Mouse (Mus musculus) midbrain, embryonic 16.5 days (tissue): ENCODE measurements around the gene Parvb. TPM values are rescaled to one million over a fixed set of nuclear protein-coding genes. Genes with fewer than 3 reads are reported as not detected.
"Not testable (repeated sequence)": the region's sequence is repeated elsewhere in the genome, so short reads cannot be mapped to it uniquely, and the experiment has no call there.

Experiments used
- ATAC-seq: fragments of 200-750 bp; cut with Nextera tagmentation; 2 replicates; pipeline ENCODE4 v1.8.0; 2017; ENCODE audit warnings: moderate TSS enrichment
- H3K27ac ChIP-seq: fragments of 300-500 bp; sonication (generic); 2 replicates; pipeline ENCODE4 v1.5.1; 2014; ENCODE audit warnings: mild to moderate bottlenecking, low read length, mixed read lengths
- H3K27me3 ChIP-seq: fragments of 300-500 bp; sonication (generic); 2 replicates; pipeline ENCODE4 v1.6.1; 2014; ENCODE audit warnings: low read depth, low read length, mixed read lengths; ENCODE audit not compliant: control insufficient read depth, insufficient read depth
- H3K36me3 ChIP-seq: fragments of 300-500 bp; sonication (generic); 2 replicates; pipeline ENCODE4 v1.6.1; 2014; ENCODE audit warnings: mild to moderate bottlenecking, low read length, moderate library complexity, mixed read lengths; ENCODE audit not compliant: control insufficient read depth, insufficient read depth
- H3K4me1 ChIP-seq: fragments of 300-500 bp; sonication (generic); 2 replicates; pipeline ENCODE4 v1.6.1; 2014; ENCODE audit warnings: mild to moderate bottlenecking, low read length, mixed read lengths; ENCODE audit not compliant: control insufficient read depth, insufficient read depth
- H3K4me2 ChIP-seq: fragments of 300-500 bp; sonication (generic); 2 replicates; pipeline ENCODE4 v1.6.1; 2014; ENCODE audit warnings: mild to moderate bottlenecking, low read length, mixed read lengths
- H3K4me3 ChIP-seq: fragments of 300-500 bp; sonication (generic); 2 replicates; pipeline ENCODE4 v1.5.1; 2014; ENCODE audit warnings: low read depth, mild to moderate bottlenecking, low read length, moderate library complexity, mixed read lengths
- H3K9ac ChIP-seq: fragments of 300-500 bp; sonication (generic); 2 replicates; pipeline ENCODE4 v1.6.1; 2014; ENCODE audit warnings: low read depth, low read length, mixed read lengths
- H3K9me3 ChIP-seq: fragments of 300-500 bp; sonication (generic); replicated peaks from 2 replicates; pipeline ENCODE4 v1.6.1; 2014; ENCODE audit warnings: mild to moderate bottlenecking, low read length, mixed read lengths; ENCODE audit not compliant: control insufficient read depth, poor library complexity, severe bottlenecking
- WGBS: fragments of 180-500 bp; shearing (Covaris S2); extraction: QIAGEN DNeasy Blood & Tissue Kit; methylation state at CpG from one replicate; pipeline ENCODE4 v1.1.7; 2014; 5-methylcytosine and 5-hydroxymethylcytosine counted together
- polyA plus RNA-seq: library from polyadenylated mRNA; unstranded; fragments of >200 nt; fragmentation: Nextera tagmentation; extraction: Ambion mirVana; gene quantifications from 2 replicates; pipeline ENCODE4 v1.2.1, GENCODE M21; 2015

Gene Parvb
- polyA plus RNA-seq, 1 experiment from 2014 or later, result 4.3 TPM

- not testable (repeated sequence) for H3K27ac ChIP-seq, H3K4me2 ChIP-seq, H3K36me3 ChIP-seq, H3K4me1 ChIP-seq, H3K9ac ChIP-seq, H3K27me3 ChIP-seq, H3K9me3 ChIP-seq, H3K4me3 ChIP-seq, ATAC-seq
- WGBS, result 72% methylated on average over 1 of the region's 1 CpGs
These were observed 57.1 kb downstream of the Parvb start for GRCm38 (mm10) chr15:84288953-84289352.

GRCm38 (mm10) chr15:84291097-84291496 is 59.3 kb downstream of the Parvb start:
- H3K4me2 ChIP-seq, result no peak overlapping the region
- H3K36me3 ChIP-seq, result no peaks in the 10 kb centered on the region
- H3K27me3 ChIP-seq, result no peaks in the 10 kb centered on the region; the same call in 1 of the 2 replicates
- H3K9ac ChIP-seq, result no peak overlapping the region
- H3K9me3 ChIP-seq, result no peaks in the 10 kb centered on the region
- H3K27ac ChIP-seq, result no peak overlapping the region
- 92% methylated on average over 5 of the region's 5 CpGs for WGBS
- peaks cover 3% of the 10 kb centered on the region for H3K4me1 ChIP-seq
- no peak overlapping the region for H3K4me3 ChIP-seq
- no peak for ATAC-seq

- Histone ChIP-seq H3K4me2 (no peak overlapping the region), H3K27me3 (no peaks in the 10 kb centered on the region; the same call in 1 of the 2 replicates), H3K4me1 (peaks cover 10% of the 10 kb centered on the region), H3K9ac (no peak overlapping the region), H3K4me3 (no peak overlapping the region), H3K9me3 (no peaks in the 10 kb centered on the region), H3K36me3 (no peaks in the 10 kb centered on the region), H3K27ac (no peak overlapping the region)
- WGBS, result 70% methylated on average over 12 of the region's 12 CpGs
- no peak for ATAC-seq
These were observed 61.7 kb downstream of the Parvb start for GRCm38 (mm10) chr15:84293590-84293989.

DNA sequence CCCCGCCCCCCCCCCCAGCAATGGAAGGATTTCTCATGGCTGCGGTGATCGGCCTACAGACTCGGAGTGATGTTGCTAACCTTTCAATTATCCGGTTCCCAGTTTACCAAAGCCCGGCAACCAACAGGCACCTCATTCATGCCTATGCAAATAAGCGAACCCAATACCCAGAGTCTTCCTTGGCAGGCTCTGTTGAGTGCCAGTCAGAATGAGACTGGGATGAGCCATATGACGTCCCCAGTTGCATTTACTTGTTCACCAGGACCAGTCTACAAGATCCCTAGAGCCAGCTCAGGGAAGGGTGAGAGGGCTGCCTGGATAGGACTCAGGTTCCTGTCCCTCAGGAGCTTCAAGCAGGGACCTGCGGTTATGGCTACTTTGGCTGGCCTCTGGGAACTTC is 62.5 kb downstream of the Parvb start:
- WGBS, result 58% methylated on average over 9 of the region's 9 CpGs
- H3K27ac ChIP-seq, result no peak overlapping the region
- H3K27me3 ChIP-seq, result no peaks in the 10 kb centered on the region; the same call in 1 of the 2 replicates
- no peaks in the 10 kb centered on the region for H3K36me3 ChIP-seq
- peaks cover 18% of the 10 kb centered on the region for H3K4me1 ChIP-seq
- no peak overlapping the region for H3K4me3 ChIP-seq
- no peak for ATAC-seq
- H3K9ac ChIP-seq, result no peak overlapping the region
- H3K4me2 ChIP-seq, result no peak overlapping the region
- H3K9me3 ChIP-seq, result no peaks in the 10 kb centered on the region

- Histone ChIP-seq H3K4me2 (no peak overlapping the region), H3K9me3 (no peaks in the 10 kb centered on the region), H3K27me3 (no peaks in the 10 kb centered on the region; the same call in 1 of the 2 replicates), H3K4me3 (no peak overlapping the region), H3K36me3 (no peaks in the 10 kb centered on the region), H3K27ac (no peak overlapping the region), H3K9ac (no peak overlapping the region), H3K4me1 (peaks cover 26% of the 10 kb centered on the region)
- ATAC-seq, result no peak
- 78% methylated on average over 10 of the region's 10 CpGs for WGBS
These were observed 63.4 kb downstream of the Parvb start for GRCm38 (mm10) chr15:84295225-84295624.

- WGBS, result 59% methylated on average over 8 of the region's 8 CpGs
- peaks cover 48% of the 10 kb centered on the region for H3K4me1 ChIP-seq
- H3K4me2 ChIP-seq, result no peak overlapping the region
- H3K9me3 ChIP-seq, result no peaks in the 10 kb centered on the region
- H3K27me3 ChIP-seq, result no peaks in the 10 kb centered on the region
- H3K36me3 ChIP-seq, result no peaks in the 10 kb centered on the region
- H3K4me3 ChIP-seq, result no peak overlapping the region
- ATAC-seq, result no peak
- H3K9ac ChIP-seq, result no peak overlapping the region
- no peak overlapping the region for H3K27ac ChIP-seq
These were observed 65.6 kb downstream of the Parvb start for GRCm38 (mm10) chr15:84297454-84297853.

- Histone ChIP-seq H3K4me3 (no peak overlapping the region), H3K4me2 (peak overlapping the region; percentile 34), H3K36me3 (no peaks in the 10 kb centered on the region), H3K27me3 (no peaks in the 10 kb centered on the region), H3K9ac (peak overlapping the region; percentile 42; the same call in 1 of the 2 replicates), H3K27ac (peak overlapping the region; percentile 86; the same call in 1 of the 2 replicates), H3K4me1 (peaks cover 60% of the 10 kb centered on the region), H3K9me3 (no peaks in the 10 kb centered on the region)
- 0 out of 2 replicates have a peak, but pooled peaks have one; percentile 9 for ATAC-seq
- WGBS, result 17% methylated on average over 13 of the region's 13 CpGs
These were observed 67.0 kb downstream of the Parvb start for GRCm38 (mm10) chr15:84298804-84299370.

GRCm38 (mm10) chr15:84299662-84300333 is 68.0 kb downstream of the Parvb start:
- H3K9ac ChIP-seq, result peak overlapping the region; percentile 42
- no peak overlapping the region for H3K4me3 ChIP-seq
- WGBS, result 8% methylated on average over 9 of the region's 9 CpGs
- no peaks in the 10 kb centered on the region for H3K36me3 ChIP-seq
- H3K9me3 ChIP-seq, result no peaks in the 10 kb centered on the region
- H3K27me3 ChIP-seq, result no peaks in the 10 kb centered on the region
- H3K4me2 ChIP-seq, result peak overlapping the region; percentile 34
- H3K27ac ChIP-seq, result peak overlapping the region; percentile 86
- H3K4me1 ChIP-seq, result peaks cover 57% of the 10 kb centered on the region
- ATAC-seq, result peak; percentile 49; the same call in 1 of the 2 replicates

DNA sequence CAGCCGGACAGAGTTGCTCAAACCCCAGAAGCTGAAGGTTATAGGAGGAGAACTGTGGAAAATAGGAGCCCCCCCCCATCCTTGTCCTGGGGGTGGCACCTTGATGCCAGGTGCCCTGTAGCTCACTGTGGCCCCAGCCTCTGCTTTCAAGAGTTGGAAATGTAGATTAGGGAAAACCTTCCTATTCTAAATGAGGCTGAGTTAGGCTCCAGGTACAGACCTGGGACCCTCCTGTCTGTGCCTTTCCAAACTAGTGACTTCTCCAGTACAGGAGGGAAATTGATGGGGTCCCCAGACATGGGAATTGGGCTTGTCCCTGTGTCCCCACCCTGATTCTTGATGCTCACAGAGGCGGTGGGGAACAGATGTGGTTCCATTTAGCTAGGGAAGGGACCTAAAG is 68.7 kb downstream of the Parvb start:
- Histone ChIP-seq H3K27me3 (no peaks in the 10 kb centered on the region), H3K4me1 (peaks cover 64% of the 10 kb centered on the region), H3K9me3 (no peaks in the 10 kb centered on the region), H3K4me3 (no peak overlapping the region), H3K9ac (0 out of 2 replicates have a peak overlapping the region, but pooled peaks have one; percentile 42), H3K36me3 (no peaks in the 10 kb centered on the region), H3K27ac (peak overlapping the region; percentile 86), H3K4me2 (no peak overlapping the region)
- WGBS, result 34% methylated on average over 2 of the region's 2 CpGs
- no peak for ATAC-seq
